Mouse (Mus musculus): ENCODE measurements at regions not wholly inside any gene's neighbourhood (a gene's known extent, or its start where the extent isn't known, plus 50 kb on each side); places are given as distances from the start of the nearest gene placed in this dataset.

DNA sequence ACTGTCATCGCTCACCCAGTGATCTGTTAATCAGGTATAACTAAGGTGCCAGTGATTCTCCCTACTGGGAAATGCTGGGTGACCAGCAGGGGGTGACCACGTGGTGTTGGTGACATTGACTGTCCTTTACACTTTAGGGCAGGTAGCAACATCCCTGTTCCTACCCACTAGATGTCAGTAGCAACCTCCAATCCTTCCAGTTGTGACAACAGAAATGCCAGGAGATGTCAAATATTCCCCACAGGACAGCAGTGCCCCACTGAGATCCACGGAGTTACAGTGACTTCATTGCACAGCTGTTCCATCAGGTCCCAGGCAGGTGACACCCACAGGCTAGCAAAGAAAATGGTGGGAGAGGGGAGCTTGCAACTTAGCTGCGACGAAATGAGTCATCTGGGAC, 176.0 kb downstream of the 1810013L24Rik start:
- Histone ChIP-seq H3K36me3 (ENCODE audit: control insufficient read depth, insufficient read depth, low read length) (no peaks in the 10 kb centered on the region), H3K4me3 (ENCODE audit: low read depth, low read length) (no peak overlapping the region), H3K4me1 (ENCODE audit: control insufficient read depth, insufficient read depth, low read length) (no peaks in the 10 kb centered on the region), H3K27ac (ENCODE audit: low read length) (no peak overlapping the region), H3K4me2 (replicated peaks; ENCODE audit: low read depth, low read length) (no peak overlapping the region), H3K27me3 (ENCODE audit: control insufficient read depth, insufficient read depth, low read length) (no peaks in the 10 kb centered on the region), H3K9ac (replicated peaks; ENCODE audit: low read depth, low read length) (no peak overlapping the region), H3K9me3 (ENCODE audit: control insufficient read depth, low read depth, low read length) (no peaks in the 10 kb centered on the region)
- ATAC-seq (ENCODE audit: insufficient number of reproducible peaks, insufficient read depth, low FRiP score, low read depth) = no peak
- 27% methylated on average over 5 of the region's 5 CpGs for WGBS

DNA sequence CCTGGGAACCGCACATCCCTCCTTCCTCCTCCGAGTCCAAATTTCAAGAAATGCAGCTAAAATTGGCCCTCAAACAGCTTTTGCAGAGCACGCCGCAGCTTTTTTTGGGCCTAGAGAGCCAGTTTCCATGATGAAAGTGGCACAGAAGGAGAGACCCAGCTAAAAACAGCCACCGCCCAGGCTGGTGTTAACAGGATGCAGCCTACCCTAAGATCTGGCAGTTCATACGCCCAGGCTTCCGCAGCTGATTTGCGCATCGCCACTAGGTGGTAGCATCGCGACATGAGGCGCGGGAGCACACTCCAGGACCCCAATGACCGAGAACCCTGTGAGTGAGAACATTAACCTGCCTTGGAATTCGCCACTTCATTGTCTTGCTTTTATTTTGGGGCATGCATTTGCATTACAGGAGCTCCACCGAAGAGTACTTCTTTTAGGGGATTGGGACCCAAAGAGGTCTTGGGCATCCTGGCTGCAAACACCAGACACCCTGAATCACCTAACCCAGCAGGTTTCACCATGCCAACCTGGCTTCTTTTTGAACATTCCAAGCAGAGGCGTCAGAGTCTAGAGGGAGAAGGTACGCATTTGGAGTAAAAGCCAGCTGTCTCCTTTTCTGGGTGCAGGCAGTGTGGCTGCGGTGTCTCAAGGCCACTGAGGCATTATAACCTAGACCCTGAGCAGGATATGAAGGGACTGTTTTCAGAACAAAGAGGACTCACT, 179.6 kb downstream of the 1810013L24Rik start:
- 0 out of 2 replicates have a peak, but pooled peaks have one; percentile 78 for ATAC-seq (ENCODE audit: insufficient number of reproducible peaks, insufficient read depth, low FRiP score, low read depth)
- Histone ChIP-seq H3K9ac (replicated peaks; ENCODE audit: low read depth, low read length) (no peak overlapping the region), H3K27ac (ENCODE audit: low read length) (no peak overlapping the region), H3K4me3 (ENCODE audit: low read depth, low read length) (no peak overlapping the region), H3K4me2 (replicated peaks; ENCODE audit: low read depth, low read length) (no peak overlapping the region), H3K27me3 (ENCODE audit: control insufficient read depth, insufficient read depth, low read length) (no peaks in the 10 kb centered on the region), H3K9me3 (ENCODE audit: control insufficient read depth, low read depth, low read length) (no peaks in the 10 kb centered on the region), H3K4me1 (ENCODE audit: control insufficient read depth, insufficient read depth, low read length) (no peaks in the 10 kb centered on the region), H3K36me3 (ENCODE audit: control insufficient read depth, insufficient read depth, low read length) (no peaks in the 10 kb centered on the region)
- WGBS = 23% methylated on average over 19 of the region's 19 CpGs

GRCm38 (mm10) chr16:9011077-9011476, 181.2 kb downstream of the 1810013L24Rik start:
- WGBS = 60% methylated on average over 1 of the region's 1 CpGs
- Histone ChIP-seq H3K4me2 (replicated peaks; ENCODE audit: low read depth, low read length) (no peak overlapping the region), H3K27me3 (ENCODE audit: control insufficient read depth, insufficient read depth, low read length) (no peaks in the 10 kb centered on the region), H3K27ac (ENCODE audit: low read length) (no peak overlapping the region), H3K4me3 (ENCODE audit: low read depth, low read length) (no peak overlapping the region), H3K4me1 (ENCODE audit: control insufficient read depth, insufficient read depth, low read length) (no peaks in the 10 kb centered on the region), H3K9me3 (ENCODE audit: control insufficient read depth, low read depth, low read length) (no peaks in the 10 kb centered on the region), H3K36me3 (ENCODE audit: control insufficient read depth, insufficient read depth, low read length) (no peaks in the 10 kb centered on the region), H3K9ac (replicated peaks; ENCODE audit: low read depth, low read length) (no peak overlapping the region)
- ATAC-seq (ENCODE audit: insufficient number of reproducible peaks, insufficient read depth, low FRiP score, low read depth) = no peak

GRCm38 (mm10) chr16:9011691-9012090, 181.8 kb downstream of the 1810013L24Rik start:
- Histone ChIP-seq H3K36me3 (ENCODE audit: control insufficient read depth, insufficient read depth, low read length) (no peaks in the 10 kb centered on the region), H3K27ac (ENCODE audit: low read length) (no peak overlapping the region), H3K9ac (replicated peaks; ENCODE audit: low read depth, low read length) (no peak overlapping the region), H3K27me3 (ENCODE audit: control insufficient read depth, insufficient read depth, low read length) (no peaks in the 10 kb centered on the region), H3K4me3 (ENCODE audit: low read depth, low read length) (no peak overlapping the region), H3K4me2 (replicated peaks; ENCODE audit: low read depth, low read length) (no peak overlapping the region), H3K9me3 (ENCODE audit: control insufficient read depth, low read depth, low read length) (no peaks in the 10 kb centered on the region), H3K4me1 (ENCODE audit: control insufficient read depth, insufficient read depth, low read length) (no peaks in the 10 kb centered on the region)
- 73% methylated on average over 4 of the region's 4 CpGs for WGBS
- no peak for ATAC-seq (ENCODE audit: insufficient number of reproducible peaks, insufficient read depth, low FRiP score, low read depth)

DNA sequence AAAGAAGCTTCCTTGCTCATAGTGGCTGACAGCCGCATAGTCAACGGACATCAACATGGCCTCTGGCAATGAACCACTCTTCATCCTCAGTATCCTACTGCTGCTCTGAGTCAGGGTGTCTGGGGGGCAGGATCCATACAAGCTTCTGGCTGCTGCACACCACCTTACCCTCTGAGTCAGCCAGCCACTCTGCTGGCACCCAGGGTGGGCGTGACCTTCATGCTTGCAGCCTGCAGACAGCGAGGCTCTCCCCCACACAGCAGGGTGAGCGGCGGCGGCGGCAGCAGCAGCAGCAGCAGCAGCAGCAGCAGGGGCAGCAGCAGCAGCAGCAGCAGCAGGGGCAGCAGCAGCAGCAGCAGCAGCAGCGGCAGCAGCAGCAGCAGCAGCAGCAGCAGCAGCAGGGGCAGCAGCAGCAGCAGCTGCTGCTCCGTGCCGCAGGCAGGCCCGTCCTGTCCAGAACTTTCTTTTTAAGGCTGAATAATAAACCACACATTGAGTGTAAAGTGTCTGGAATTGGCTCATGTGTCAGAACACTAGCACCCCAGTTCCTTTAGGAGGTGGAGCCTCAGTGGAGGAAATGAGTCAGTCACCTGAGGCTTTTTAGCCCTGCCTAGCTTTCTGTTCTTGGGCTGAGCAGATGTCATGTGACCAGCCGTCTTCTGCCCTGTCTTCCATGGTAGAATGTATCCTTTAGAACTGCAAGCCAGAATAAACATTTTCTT, 186.3 kb downstream of the 1810013L24Rik start:
- Histone ChIP-seq H3K4me2 (replicated peaks; ENCODE audit: low read depth, low read length) (no peak overlapping the region), H3K9ac (replicated peaks; ENCODE audit: low read depth, low read length) (no peak overlapping the region), H3K36me3 (ENCODE audit: control insufficient read depth, insufficient read depth, low read length) (no peaks in the 10 kb centered on the region), H3K4me1 (ENCODE audit: control insufficient read depth, insufficient read depth, low read length) (no peaks in the 10 kb centered on the region), H3K27ac (ENCODE audit: low read length) (no peak overlapping the region), H3K27me3 (ENCODE audit: control insufficient read depth, insufficient read depth, low read length) (no peaks in the 10 kb centered on the region), H3K9me3 (ENCODE audit: control insufficient read depth, low read depth, low read length) (no peaks in the 10 kb centered on the region), H3K4me3 (ENCODE audit: low read depth, low read length) (no peak overlapping the region)
- ATAC-seq (ENCODE audit: insufficient number of reproducible peaks, insufficient read depth, low FRiP score, low read depth) = no peak
- WGBS = 66% methylated on average over 13 of the region's 13 CpGs

GRCm38 (mm10) chr16:9016762-9017086, 186.8 kb downstream of the 1810013L24Rik start:
- Histone ChIP-seq H3K27me3 (ENCODE audit: control insufficient read depth, insufficient read depth, low read length) (no peaks in the 10 kb centered on the region), H3K27ac (ENCODE audit: low read length) (no peak overlapping the region), H3K36me3 (ENCODE audit: control insufficient read depth, insufficient read depth, low read length) (no peaks in the 10 kb centered on the region), H3K4me3 (ENCODE audit: low read depth, low read length) (no peak overlapping the region), H3K9me3 (ENCODE audit: control insufficient read depth, low read depth, low read length) (no peaks in the 10 kb centered on the region), H3K4me1 (ENCODE audit: control insufficient read depth, insufficient read depth, low read length) (no peaks in the 10 kb centered on the region), H3K4me2 (replicated peaks; ENCODE audit: low read depth, low read length) (no peak overlapping the region), H3K9ac (replicated peaks; ENCODE audit: low read depth, low read length) (no peak overlapping the region)
- no peak for ATAC-seq (ENCODE audit: insufficient number of reproducible peaks, insufficient read depth, low FRiP score, low read depth)
- 92% methylated on average over 7 of the region's 7 CpGs for WGBS

DNA sequence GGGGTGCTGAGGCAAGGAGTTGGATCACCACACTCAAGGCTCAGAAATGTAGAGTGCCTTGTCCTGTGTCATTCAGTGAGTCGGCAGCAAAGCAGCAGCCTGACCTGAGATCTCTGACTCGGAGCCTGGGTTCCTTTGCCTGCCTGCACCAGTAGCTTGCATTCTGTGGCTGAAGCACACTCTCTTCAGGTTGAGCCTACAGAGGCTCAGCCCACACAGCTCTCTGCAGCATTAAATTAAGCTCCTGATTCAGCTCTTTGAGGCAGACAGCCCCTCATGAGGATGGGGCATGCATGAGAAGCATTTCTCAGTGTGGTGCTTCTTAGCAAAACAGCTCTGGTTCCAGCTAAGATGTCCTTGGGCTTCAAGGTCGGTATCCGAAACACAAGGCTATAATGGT, 200.8 kb downstream of the 1810013L24Rik start:
- Histone ChIP-seq H3K4me3 (ENCODE audit: low read depth, low read length) (no peak overlapping the region), H3K4me1 (ENCODE audit: control insufficient read depth, insufficient read depth, low read length) (no peaks in the 10 kb centered on the region), H3K9me3 (ENCODE audit: control insufficient read depth, low read depth, low read length) (no peaks in the 10 kb centered on the region), H3K27ac (ENCODE audit: low read length) (no peak overlapping the region), H3K9ac (replicated peaks; ENCODE audit: low read depth, low read length) (no peak overlapping the region), H3K36me3 (ENCODE audit: control insufficient read depth, insufficient read depth, low read length) (no peaks in the 10 kb centered on the region), H3K4me2 (replicated peaks; ENCODE audit: low read depth, low read length) (no peak overlapping the region), H3K27me3 (ENCODE audit: control insufficient read depth, insufficient read depth, low read length) (no peaks in the 10 kb centered on the region)
- no peak for ATAC-seq (ENCODE audit: insufficient number of reproducible peaks, insufficient read depth, low FRiP score, low read depth)
- 78% methylated on average over 4 of the region's 4 CpGs for whole genome bisulfite sequencing

GRCm38 (mm10) chr16:9043271-9043670, 213.4 kb downstream of the 1810013L24Rik start:
- Histone ChIP-seq H3K4me1 (ENCODE audit: control insufficient read depth, insufficient read depth, low read length) (no peaks in the 10 kb centered on the region), H3K4me2 (replicated peaks; ENCODE audit: low read depth, low read length) (no peak overlapping the region), H3K36me3 (ENCODE audit: control insufficient read depth, insufficient read depth, low read length) (no peaks in the 10 kb centered on the region), H3K9ac (replicated peaks; ENCODE audit: low read depth, low read length) (no peak overlapping the region), H3K27me3 (ENCODE audit: control insufficient read depth, insufficient read depth, low read length) (no peaks in the 10 kb centered on the region), H3K4me3 (ENCODE audit: low read depth, low read length) (no peak overlapping the region), H3K9me3 (ENCODE audit: control insufficient read depth, low read depth, low read length) (no peaks in the 10 kb centered on the region), H3K27ac (ENCODE audit: low read length) (no peak overlapping the region)
- no peak for ATAC-seq (ENCODE audit: insufficient number of reproducible peaks, insufficient read depth, low FRiP score, low read depth)
- WGBS = 79% methylated on average over 6 of the region's 6 CpGs

Measured in stomach, embryonic 14.5 days (tissue).